Mouse (Mus musculus): ENCODE data around the gene H60b. TPM values are rescaled to one million over a fixed set of nuclear protein-coding genes. Genes with fewer than 3 reads are reported as not detected.
"Not testable (repeated sequence)": the region's sequence is repeated elsewhere in the genome, so short reads cannot be mapped to it uniquely, and the experiment has no call there.

H60b gene
- total RNA-seq, 2 experiments from 2014 or later = not detected

GRCm38 (mm10) chr10:22163705-22164583, 5.6 kb downstream of the H60b start:
- ATAC-seq (replicated peaks; ENCODE audit: poor library complexity, severe bottlenecking) = not testable (repeated sequence)

DNA sequence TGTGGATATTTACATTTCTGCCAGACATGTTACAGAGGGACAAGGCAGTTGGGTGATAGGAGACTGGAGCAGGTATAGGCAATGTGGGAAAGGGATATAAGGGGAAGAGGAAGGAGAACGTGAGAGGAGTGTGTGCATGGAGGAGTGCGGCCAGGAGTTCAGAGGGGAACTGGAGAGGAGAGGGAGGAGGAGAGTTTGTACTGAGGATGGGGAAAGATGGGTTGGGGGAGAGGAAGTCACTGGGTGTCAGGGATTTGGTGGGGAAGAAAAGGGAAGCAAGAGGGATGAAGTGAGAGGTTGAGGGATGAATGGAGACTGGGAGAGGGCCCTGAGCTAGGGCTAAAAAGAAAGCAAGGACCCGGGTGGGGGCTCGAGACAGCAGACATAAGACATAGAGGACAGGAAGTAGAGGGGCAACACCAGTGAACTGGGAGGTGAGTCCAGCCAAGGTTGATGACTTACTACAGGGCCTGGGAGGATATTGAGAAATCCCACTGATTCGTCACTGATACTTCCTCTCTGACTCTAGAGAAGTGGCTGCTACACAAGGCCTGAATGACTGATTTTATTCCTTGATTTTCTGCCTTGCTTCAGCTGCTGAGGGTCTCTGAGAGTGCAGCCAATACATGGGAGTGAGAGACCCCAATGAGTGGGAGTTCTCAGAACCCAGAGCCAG, 7.1 kb downstream of the H60b start:
- peak; percentile 89 for ATAC-seq (replicated peaks; ENCODE audit: poor library complexity, severe bottlenecking)

DNA sequence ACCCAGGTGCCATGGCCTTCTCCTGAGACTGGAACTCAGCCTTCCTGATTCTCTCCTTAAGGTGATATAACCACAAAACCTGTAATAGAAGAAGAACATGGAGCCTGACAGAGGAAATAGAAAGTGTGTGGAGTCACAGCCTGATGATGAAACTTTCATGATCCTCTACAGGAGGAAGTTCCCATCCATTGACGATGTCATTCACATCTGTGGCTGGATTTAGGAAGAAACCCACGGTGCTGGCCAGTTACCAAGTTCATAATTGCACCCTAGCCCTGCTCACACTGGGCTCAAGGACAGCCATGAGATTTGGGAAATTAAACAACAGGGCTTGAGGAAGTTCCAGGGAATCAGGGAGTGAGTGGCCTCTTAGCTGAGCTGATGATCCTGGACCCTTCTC, 7.6 kb downstream of the H60b start:
- peak; percentile 75 for ATAC-seq (replicated peaks; ENCODE audit: poor library complexity, severe bottlenecking)

DNA sequence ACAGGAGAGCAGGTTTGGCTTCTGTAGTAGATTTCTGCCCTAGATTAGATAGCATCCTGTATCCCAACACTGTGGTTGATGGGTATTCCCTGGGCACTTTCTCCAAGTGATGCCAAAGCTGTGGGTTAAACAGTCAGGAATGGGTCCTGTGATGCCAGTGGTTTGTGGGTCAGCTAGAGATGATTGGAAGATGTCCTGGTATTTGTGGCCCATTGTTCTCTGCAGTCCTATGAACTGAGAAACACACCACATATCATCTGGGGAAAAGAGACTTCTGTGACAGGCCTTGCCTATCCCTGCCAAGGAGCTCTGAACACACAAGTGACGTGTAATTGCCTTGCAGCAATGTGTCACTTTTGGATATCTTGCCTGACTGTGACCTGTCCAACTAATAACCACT, 8.7 kb downstream of the H60b start:
- not testable (repeated sequence) for ATAC-seq (replicated peaks; ENCODE audit: poor library complexity, severe bottlenecking)

DNA sequence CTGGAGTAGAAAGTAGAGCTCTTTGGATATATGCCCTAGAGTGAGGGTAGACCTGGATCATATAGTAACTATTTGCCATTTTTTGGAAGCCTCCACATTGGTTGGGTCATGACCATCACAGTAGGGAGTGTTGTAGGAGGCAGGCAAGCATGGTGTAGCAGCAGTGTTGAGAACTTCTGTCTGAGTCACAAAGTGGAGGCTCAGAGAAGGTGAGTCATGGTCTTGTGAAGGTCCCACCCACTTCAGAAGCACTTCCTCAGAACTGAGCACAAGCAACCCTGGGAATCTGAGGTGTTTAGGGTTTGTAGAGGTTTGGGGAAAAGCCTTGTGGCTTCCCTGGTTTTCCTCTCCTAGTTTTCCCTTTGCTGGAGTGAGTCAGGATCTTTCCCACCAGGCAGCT, 10.7 kb downstream of the H60b start:
- ATAC-seq (replicated peaks; ENCODE audit: poor library complexity, severe bottlenecking) = not testable (repeated sequence)

GRCm38 (mm10) chr10:22172431-22173334, 14.3 kb downstream of the H60b start:
- peak; percentile 56 for ATAC-seq (replicated peaks; ENCODE audit: poor library complexity, severe bottlenecking)

GRCm38 (mm10) chr10:22173335-22174189, 15.2 kb downstream of the H60b start:
- peak; percentile 61 for ATAC-seq (replicated peaks; ENCODE audit: poor library complexity, severe bottlenecking)

- ATAC-seq (replicated peaks; ENCODE audit: poor library complexity, severe bottlenecking) = peak; percentile 59; the same call in 1 of the 2 replicates
Measured at GRCm38 (mm10) chr10:22174190-22174487, 15.8 kb downstream of the H60b start.

- ATAC-seq (replicated peaks; ENCODE audit: poor library complexity, severe bottlenecking) = not testable (repeated sequence)
Measured at GRCm38 (mm10) chr10:22176515-22176914, 18.1 kb downstream of the H60b start.

- ATAC-seq (replicated peaks; ENCODE audit: poor library complexity, severe bottlenecking) = 0 out of 2 replicates have a peak, but pooled peaks have one; percentile 24
Measured at GRCm38 (mm10) chr10:22191035-22191434, 32.6 kb downstream of the H60b start.

DNA sequence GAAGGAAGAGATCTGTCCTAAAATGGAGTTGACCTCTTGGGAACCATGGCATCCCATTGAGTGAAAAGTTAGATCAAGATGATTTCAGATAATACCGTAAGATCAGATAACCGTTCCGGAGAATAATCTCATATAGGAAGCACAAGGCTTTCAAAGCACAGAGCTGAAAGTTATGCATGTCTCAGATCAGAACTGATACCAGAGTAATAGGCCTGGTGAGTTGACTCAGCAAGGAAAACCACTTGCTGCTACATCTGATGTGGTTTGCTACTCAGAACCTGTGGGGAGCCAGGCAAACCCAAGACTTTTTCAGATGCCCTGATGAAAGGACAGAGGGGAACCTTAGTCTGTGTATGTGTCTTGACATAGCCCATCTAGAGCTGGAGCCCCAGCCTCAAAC, 43.0 kb downstream of the H60b start:
- ATAC-seq (replicated peaks; ENCODE audit: poor library complexity, severe bottlenecking) = not testable (repeated sequence)

DNA sequence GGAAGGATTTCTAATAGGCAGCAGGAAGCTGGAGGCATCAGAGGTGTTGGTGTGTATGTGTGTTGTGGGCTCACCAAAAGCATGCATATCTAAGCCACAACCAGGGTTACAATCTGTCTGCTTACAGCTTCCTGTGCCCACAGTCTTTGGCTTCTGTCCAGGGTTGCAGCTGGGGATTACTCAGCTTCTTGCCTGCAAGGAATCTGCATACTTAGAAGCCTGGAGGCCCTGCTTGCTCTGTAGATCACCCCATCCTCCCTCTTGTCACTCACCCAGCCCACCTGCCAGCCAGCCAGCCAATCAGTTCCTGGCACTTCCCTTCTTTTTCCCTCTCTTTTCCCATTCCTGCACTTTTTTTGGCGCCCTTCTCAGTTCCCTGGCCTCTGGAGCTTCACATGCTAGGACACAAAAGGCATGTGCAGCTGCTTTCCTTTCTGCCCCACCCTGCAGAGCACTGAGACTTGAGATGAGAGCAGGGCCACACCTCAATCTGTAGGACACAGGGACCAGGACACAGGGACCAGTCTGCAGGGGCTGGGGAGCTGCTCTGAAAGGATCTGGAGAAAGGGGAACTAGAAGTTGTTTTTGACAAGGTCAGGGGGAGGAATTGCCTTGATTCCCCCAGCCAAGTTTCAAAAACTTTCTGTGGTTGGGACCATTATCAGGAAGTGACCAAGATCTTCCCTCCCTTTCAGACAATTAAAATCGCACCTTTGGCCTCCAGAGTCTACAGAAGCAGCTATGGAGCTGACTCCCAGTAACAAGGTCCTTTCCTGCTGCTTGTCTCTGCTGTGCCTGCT, 44.6 kb downstream of the H60b start:
- peak; percentile 94 for ATAC-seq (replicated peaks; ENCODE audit: poor library complexity, severe bottlenecking)

- ATAC-seq (replicated peaks; ENCODE audit: poor library complexity, severe bottlenecking) = not testable (repeated sequence)
Measured at GRCm38 (mm10) chr10:22206443-22206842, 48.1 kb downstream of the H60b start.

DNA sequence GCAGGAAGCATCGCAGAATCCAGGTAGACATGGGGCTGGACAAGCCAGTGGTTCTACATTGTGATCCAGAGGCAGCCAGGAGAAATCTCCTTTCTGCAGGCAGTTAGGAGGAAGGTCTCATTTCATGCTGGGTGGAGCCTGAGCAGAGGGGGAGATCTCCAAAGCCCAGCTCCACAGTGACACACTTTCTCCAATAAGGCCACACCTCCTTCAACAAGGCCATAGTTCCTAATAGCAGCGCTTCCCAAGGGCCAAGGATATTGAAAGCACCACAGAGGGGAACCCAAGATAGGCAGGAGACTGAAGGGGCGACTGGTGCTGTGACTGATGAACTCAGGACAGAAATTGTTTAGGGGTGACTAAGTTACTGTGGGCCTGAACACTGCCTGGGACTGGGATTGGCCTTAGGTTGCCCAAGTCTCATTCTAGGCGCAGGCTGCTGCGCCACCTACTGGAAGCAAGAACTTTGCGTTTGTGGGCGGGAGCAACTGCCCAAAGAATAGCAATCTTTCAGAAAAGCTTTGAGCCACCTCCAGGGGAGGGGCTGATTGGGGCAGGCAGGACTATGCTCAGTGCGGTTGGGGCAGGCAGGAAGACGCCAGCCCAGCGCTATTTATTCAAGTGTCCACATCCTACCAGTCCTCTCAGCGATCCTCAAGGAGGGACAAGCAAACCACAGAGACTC, 53.8 kb downstream of the H60b start:
- ATAC-seq (replicated peaks; ENCODE audit: poor library complexity, severe bottlenecking) = peak; percentile 92

- peak; percentile 86 for ATAC-seq (replicated peaks; ENCODE audit: poor library complexity, severe bottlenecking)
Measured at GRCm38 (mm10) chr10:22223474-22224349, 65.3 kb downstream of the H60b start.

GRCm38 (mm10) chr10:22265060-22265459, 106.7 kb downstream of the H60b start:
- no peak for ATAC-seq (replicated peaks; ENCODE audit: poor library complexity, severe bottlenecking)
